ENCODE assay signal across 8 mouse cellular contexts in the genomic region with DNA sequence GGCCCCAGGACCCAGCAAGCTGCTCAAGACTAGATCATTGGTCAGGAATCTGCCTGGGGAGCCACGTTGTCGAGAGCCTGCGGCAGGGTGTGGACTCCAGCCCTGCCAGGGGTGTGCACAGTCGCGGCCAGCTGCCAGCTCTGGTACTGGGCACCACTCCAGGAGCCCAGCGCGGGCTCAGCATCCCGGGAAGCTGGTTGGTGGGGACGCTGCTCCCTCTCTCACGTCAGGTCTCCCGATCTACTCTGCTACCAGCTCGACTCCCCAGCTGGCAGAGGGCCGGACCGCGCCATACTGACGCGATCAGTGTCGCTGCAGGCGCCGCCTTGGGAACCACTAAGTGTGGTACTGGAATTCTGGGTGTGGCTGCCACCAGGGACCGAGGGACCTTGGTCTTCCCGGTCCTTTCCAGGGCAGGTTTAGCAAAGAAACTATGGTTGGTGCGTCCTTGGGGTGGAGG. TPM values are rescaled to one million over a fixed set of nuclear protein-coding genes. Genes with fewer than 3 reads are reported as not detected.
DNase-seq lines count a peak whose midpoint lies in the region; ATAC-seq and TF ChIP-seq lines count a peak whose summit lies in the region.

No protein-coding gene starts in this region.

- peak; percentile 78 for DNase-seq in ZHBTc4 (ENCODE audit: low read depth, low spot score)
- DNase-seq in embryo, embryonic 11 days = peak; percentile 50
- peak; percentile 83 to 86 for DNase-seq in gastrocnemius, postnatal 4 days (ENCODE audit: low spot score in 2 of 2)
- peak; percentile 91 for DNase-seq in left cerebral cortex, postnatal 10 days (ENCODE audit: extremely low spot score in 1 of 2, low spot score in 2 of 2)
- DNase-seq in mesoderm, embryonic 11.5 days (ENCODE audit: low read depth, low spot score) = peak; percentile 37
- peak; percentile 77 for DNase-seq in skeletal muscle tissue, adult 2 months (ENCODE audit: low read depth, low spot score)

- H3K4me1 ChIP-seq in intestine, postnatal 0 days (replicated peaks; ENCODE audit: control insufficient read depth, insufficient read depth, low read length) = no peaks in the 10 kb centered on the region

- peak; percentile 91 for ATAC-seq in intestine, postnatal 0 days
- ATAC-seq in erythroblast, adult 5-6 weeks (replicated peaks; ENCODE audit: low FRiP score, poor library complexity, severe bottlenecking) = no peak

- no peak for TF ChIP-seq CTCF in intestine, postnatal 0 days (IDR thresholded peaks at IDR 0.05; ENCODE audit: low read depth)

- peak overlapping the region; percentile 68 for H3K4me2 ChIP-seq in intestine, postnatal 0 days (replicated peaks; ENCODE audit: low read depth)

- H3K27ac ChIP-seq in intestine, postnatal 0 days (ENCODE audit: low read depth, low read length) = peak overlapping the region; percentile 74

- no peaks in the 10 kb centered on the region for H3K9me3 ChIP-seq in intestine, postnatal 0 days (ENCODE audit: control insufficient read depth)

- H3K9ac ChIP-seq in intestine, postnatal 0 days (ENCODE audit: low read depth, low read length) = peak overlapping the region; percentile 38; the same call in 1 of the 2 replicates

- WGBS in intestine, postnatal 0 days = under 1% methylated on average over 23 of the region's 23 CpGs

- H3K27me3 ChIP-seq in intestine, postnatal 0 days (replicated peaks; ENCODE audit: control insufficient read depth, insufficient read depth, low read length) = no peaks in the 10 kb centered on the region

- peak overlapping the region; percentile 29 for H3K4me3 ChIP-seq in intestine, postnatal 0 days (ENCODE audit: low read depth, low read length)

- no peaks in the 10 kb centered on the region for H3K36me3 ChIP-seq in intestine, postnatal 0 days (ENCODE audit: control insufficient read depth, insufficient read depth)

- intact Hi-C loops in left cerebral cortex, postnatal 10 days (cut with DNase I) = no loop called here

RNA-seq across cellular contexts. Expression of gene Gramd2, which starts 11.7 kb away (rescaled TPM):
- total RNA-seq in gastrocnemius, postnatal 4 days (2021) = under 1 TPM; 0.54 to 0.60 TPM
- 0.37 and 0.39 TPM in 2 replicates for polyA plus RNA-seq in intestine, postnatal 0 days (2015; fragmentation: Nextera tagmentation; extraction: Ambion mirVana)
- 10 to 100 TPM; 13.3 to 14.6 TPM for total RNA-seq in left cerebral cortex, postnatal 10 days (2021)
- total RNA-seq in erythroblast, adult 5-6 weeks (2015; ENCODE audit: low replicate concordance) = 1.3 TPM in 1 of 2 replicates, not detected in the other
- not detected in 2 replicates for total RNA-seq in erythroblast, adult 5-6 weeks (2017; ENCODE audit: low replicate concordance)

RNA-seq across cellular contexts. Expression of gene Pkm, which starts 35.5 kb away (rescaled TPM):
- 1,000 to 10,000 TPM; 1,566 to 1,695 TPM for total RNA-seq in gastrocnemius, postnatal 4 days (2021)
- polyA plus RNA-seq in intestine, postnatal 0 days (2015; fragmentation: Nextera tagmentation; extraction: Ambion mirVana) = 271 and 302 TPM in 2 replicates
- total RNA-seq in left cerebral cortex, postnatal 10 days (2021) = 100 to 1,000 TPM; 687 to 749 TPM
- 36.3 and 60.8 TPM in 2 replicates for total RNA-seq in erythroblast, adult 5-6 weeks (2015; ENCODE audit: low replicate concordance)
- total RNA-seq in erythroblast, adult 5-6 weeks (2017; ENCODE audit: low replicate concordance) = 150 and 158 TPM in 2 replicates

RNA-seq across cellular contexts. Expression of gene Senp8, which starts 58.8 kb away (rescaled TPM):
- total RNA-seq in gastrocnemius, postnatal 4 days (2021) = 1 to 10 TPM; 8.9 to 9.1 TPM
- polyA plus RNA-seq in intestine, postnatal 0 days (2015; fragmentation: Nextera tagmentation; extraction: Ambion mirVana) = 3.8 and 4.1 TPM in 2 replicates
- 1 to 10 TPM; 5.0 to 6.3 TPM for total RNA-seq in left cerebral cortex, postnatal 10 days (2021)
- total RNA-seq in erythroblast, adult 5-6 weeks (2015; ENCODE audit: low replicate concordance) = 0.96 and 6.1 TPM in 2 replicates
- 0.26 and 1.3 TPM in 2 replicates for total RNA-seq in erythroblast, adult 5-6 weeks (2017; ENCODE audit: low replicate concordance)

RNA-seq across cellular contexts. Expression of gene Myo9a, which starts 59.0 kb away (rescaled TPM):
- 10 to 100 TPM; 28.7 to 30.9 TPM for total RNA-seq in gastrocnemius, postnatal 4 days (2021)
- polyA plus RNA-seq in intestine, postnatal 0 days (2015; fragmentation: Nextera tagmentation; extraction: Ambion mirVana) = 12.2 and 14.4 TPM in 2 replicates
- total RNA-seq in left cerebral cortex, postnatal 10 days (2021) = 10 to 100 TPM; 71.7 to 75.9 TPM
- 9.0 and 21.5 TPM in 2 replicates for total RNA-seq in erythroblast, adult 5-6 weeks (2015; ENCODE audit: low replicate concordance)
- 8.2 and 13.4 TPM in 2 replicates for total RNA-seq in erythroblast, adult 5-6 weeks (2017; ENCODE audit: low replicate concordance)

Comparison
In these comparisons a context has a peak if more than half of its experiments do, and no peak if none do; other contexts are left out.
1. DNase-seq: peak in every context shown above with its lines; median percentile 91 in left cerebral cortex, postnatal 10 days; 84 in gastrocnemius, postnatal 4 days; 78 in ZHBTc4; 77 in skeletal muscle tissue, adult 2 months; 50 in embryo, embryonic 11 days; 37 in mesoderm, embryonic 11.5 days.
2. RNA of gene Gramd2, which starts 11.7 kb away (total RNA-seq): 13.3 to 14.6 TPM in left cerebral cortex, postnatal 10 days; 1.3 TPM in erythroblast, adult 5-6 weeks and 0.54 to 0.60 TPM in gastrocnemius, postnatal 4 days; every median in the first group is over 4 times any median in the second.
3. RNA of gene Pkm, which starts 35.5 kb away (total RNA-seq): 1,566 to 1,695 TPM in gastrocnemius, postnatal 4 days and 687 to 749 TPM in left cerebral cortex, postnatal 10 days; 36.3 to 158 TPM in erythroblast, adult 5-6 weeks; every median in the first group is over 4 times any median in the second.